Mouse (Mus musculus) forebrain, embryonic 12.5 days (tissue): ENCODE results near the gene Acot5. TPM values are rescaled to one million over a fixed set of nuclear protein-coding genes. Genes with fewer than 3 reads are reported as not detected.

ENCODE experiments used
- ATAC-seq: fragments of 200-750 bp; cut with Nextera tagmentation; 2 replicates; pipeline ENCODE4 v1.8.0; 2017; ENCODE audit warnings: moderate TSS enrichment; ENCODE audit not compliant: low FRiP score
- H3K27ac ChIP-seq: fragments of 300-500 bp; sonication (generic); 2 replicates; pipeline ENCODE4 v1.5.1; 2016; ENCODE audit warnings: mild to moderate bottlenecking
- H3K27me3 ChIP-seq: fragments of 300-500 bp; sonication (generic); 2 replicates; pipeline ENCODE4 v1.6.1; 2016; ENCODE audit warnings: mild to moderate bottlenecking
- H3K36me3 ChIP-seq: fragments of 300-500 bp; sonication (generic); replicated peaks from 2 replicates; pipeline ENCODE4 v1.6.1; 2016; ENCODE audit warnings: mild to moderate bottlenecking
- H3K4me1 ChIP-seq: fragments of 300-500 bp; sonication (generic); 2 replicates; pipeline ENCODE4 v1.6.1; 2016
- H3K4me2 ChIP-seq: fragments of 300-500 bp; sonication (generic); 2 replicates; pipeline ENCODE4 v1.6.1; 2016; ENCODE audit warnings: mild to moderate bottlenecking, moderate library complexity
- H3K4me3 ChIP-seq: fragments of 300-500 bp; sonication (generic); replicated peaks from 2 replicates; pipeline ENCODE4 v1.5.1; 2016; ENCODE audit warnings: mild to moderate bottlenecking
- H3K9ac ChIP-seq: fragments of 300-500 bp; sonication (generic); 2 replicates; pipeline ENCODE4 v1.6.1; 2016; ENCODE audit warnings: mild to moderate bottlenecking
- H3K9me3 ChIP-seq: fragments of 300-500 bp; sonication (generic); 2 replicates; pipeline ENCODE4 v1.6.1; 2016
- WGBS: fragments of 180-500 bp; shearing (Covaris S2); methylation state at CpG from one replicate; pipeline ENCODE4 v1.1.7; 2016; 5-methylcytosine and 5-hydroxymethylcytosine counted together
- polyA plus RNA-seq: library from polyadenylated mRNA; unstranded; fragments of >200 nt; fragmentation: Nextera tagmentation; extraction: Ambion mirVana; gene quantifications from 2 replicates; pipeline ENCODE4 v1.2.1, GENCODE M21; 2016

Gene Acot5
- polyA plus RNA-seq, 1 experiment from 2014 or later, result not detected

- Histone ChIP-seq H3K27me3 (no peaks in the 10 kb centered on the region), H3K27ac (no peak overlapping the region), H3K4me2 (peak overlapping the region; percentile 79), H3K36me3 (no peaks in the 10 kb centered on the region), H3K9me3 (no peaks in the 10 kb centered on the region), H3K9ac (no peak overlapping the region), H3K4me1 (no peaks in the 10 kb centered on the region), H3K4me3 (peak overlapping the region; percentile 54)
- WGBS, result 58% methylated on average over 2 of the region's 2 CpGs
- no peak for ATAC-seq
Observed at GRCm38 (mm10) chr12:84101493-84101845, 32.3 kb downstream of the Acot5 start.

GRCm38 (mm10) chr12:84107012-84107411 is 37.9 kb downstream of the Acot5 start:
- 89% methylated on average over 3 of the region's 3 CpGs for WGBS
- Histone ChIP-seq H3K27ac (no peak overlapping the region), H3K4me3 (no peak overlapping the region), H3K9ac (no peak overlapping the region), H3K36me3 (no peaks in the 10 kb centered on the region), H3K4me1 (no peaks in the 10 kb centered on the region), H3K9me3 (no peaks in the 10 kb centered on the region), H3K27me3 (no peaks in the 10 kb centered on the region), H3K4me2 (no peak overlapping the region)
- no peak for ATAC-seq

GRCm38 (mm10) chr12:84107692-84108091 is 38.6 kb downstream of the Acot5 start:
- no peaks in the 10 kb centered on the region for H3K27me3 ChIP-seq
- H3K36me3 ChIP-seq, result no peaks in the 10 kb centered on the region
- H3K9ac ChIP-seq, result no peak overlapping the region
- 74% methylated on average over 1 of the region's 1 CpGs for WGBS
- ATAC-seq, result no peak
- H3K4me2 ChIP-seq, result no peak overlapping the region
- no peaks in the 10 kb centered on the region for H3K4me1 ChIP-seq
- no peaks in the 10 kb centered on the region for H3K9me3 ChIP-seq
- no peak overlapping the region for H3K4me3 ChIP-seq
- no peak overlapping the region for H3K27ac ChIP-seq

GRCm38 (mm10) chr12:84109924-84110323 is 40.8 kb downstream of the Acot5 start:
- no peak overlapping the region for H3K27ac ChIP-seq
- no peak overlapping the region for H3K9ac ChIP-seq
- H3K4me1 ChIP-seq, result peaks cover 4% of the 10 kb centered on the region
- ATAC-seq, result no peak
- no peaks in the 10 kb centered on the region for H3K9me3 ChIP-seq
- no peak overlapping the region for H3K4me2 ChIP-seq
- no peaks in the 10 kb centered on the region for H3K27me3 ChIP-seq
- no peak overlapping the region for H3K4me3 ChIP-seq
- no peaks in the 10 kb centered on the region for H3K36me3 ChIP-seq
- 74% methylated on average over 1 of the region's 1 CpGs for WGBS

- Histone ChIP-seq H3K4me3 (no peak overlapping the region), H3K27ac (no peak overlapping the region), H3K4me1 (peaks cover 10% of the 10 kb centered on the region), H3K4me2 (no peak overlapping the region), H3K36me3 (no peaks in the 10 kb centered on the region), H3K27me3 (no peaks in the 10 kb centered on the region), H3K9ac (no peak overlapping the region), H3K9me3 (no peaks in the 10 kb centered on the region)
- ATAC-seq, result no peak
- WGBS, result 96% methylated on average over 4 of the region's 4 CpGs
Observed at GRCm38 (mm10) chr12:84110814-84111213, 41.7 kb downstream of the Acot5 start.

- peaks cover 10% of the 10 kb centered on the region for H3K4me1 ChIP-seq
- no peaks in the 10 kb centered on the region for H3K27me3 ChIP-seq
- ATAC-seq, result no peak
- no peak overlapping the region for H3K27ac ChIP-seq
- no peaks in the 10 kb centered on the region for H3K36me3 ChIP-seq
- peak overlapping the region; percentile 78 for H3K4me3 ChIP-seq
- WGBS, result 54% methylated on average over 6 of the region's 6 CpGs
- H3K4me2 ChIP-seq, result peak overlapping the region; percentile 76
- H3K9me3 ChIP-seq, result no peaks in the 10 kb centered on the region
- H3K9ac ChIP-seq, result 0 out of 2 replicates have a peak overlapping the region, but pooled peaks have one; percentile 85
Observed at GRCm38 (mm10) chr12:84113676-84114075, 44.6 kb downstream of the Acot5 start.

- 3% methylated on average over 30 of the region's 35 CpGs for WGBS
- Histone ChIP-seq H3K36me3 (no peaks in the 10 kb centered on the region), H3K4me2 (peak within 1 kb of the TSS; percentile 76), H3K27me3 (no peaks in the 10 kb centered on the region), H3K9me3 (no peaks in the 10 kb centered on the region), H3K9ac (peak within 1 kb of the TSS; percentile 85), H3K27ac (peak within 1 kb of the TSS; percentile 70), H3K4me1 (peaks cover 10% of the 10 kb centered on the region), H3K4me3 (peak within 1 kb of the TSS; percentile 78)
- peak; percentile 96 for ATAC-seq
Observed at GRCm38 (mm10) chr12:84114153-84114994, 45.2 kb downstream of the Acot5 start, which contains the start of gene Dnal1. Gene Dnal1, plus strand, starts transcription at chr12:84114366.

- 94% methylated on average over 5 of the region's 5 CpGs for WGBS
Observed at GRCm38 (mm10) chr12:84119584-84119983, 50.5 kb downstream of the Acot5 start.

More at GRCm38 (mm10) chr12:84119584-84119983, 50.5 kb downstream of the Acot5 start:
- no peaks in the 10 kb centered on the region for H3K36me3 ChIP-seq
- no peak overlapping the region for H3K9ac ChIP-seq
- no peak overlapping the region for H3K4me2 ChIP-seq
- H3K4me1 ChIP-seq, result peaks cover 9% of the 10 kb centered on the region
- H3K27me3 ChIP-seq, result no peaks in the 10 kb centered on the region
- H3K4me3 ChIP-seq, result no peak overlapping the region
- H3K27ac ChIP-seq, result no peak overlapping the region
- no peak for ATAC-seq
- H3K9me3 ChIP-seq, result no peaks in the 10 kb centered on the region

Other genes with a start within 250 kb of the Acot5 start
- 33.2 and 33.4 TPM in 2 replicates for gene Numb, start 147.4 kb upstream of the Acot5 start, polyA plus RNA-seq
- gene Riox1, start 118.7 kb upstream of the Acot5 start, polyA plus RNA-seq, result 16.9 and 18.5 TPM in 2 replicates
- not detected in 2 replicates for gene Heatr4, start 84.5 kb upstream of the Acot5 start, polyA plus RNA-seq
- 10.3 and 11.7 TPM in 2 replicates for gene Acot2, start 81.5 kb upstream of the Acot5 start, polyA plus RNA-seq
- gene Acot1, start 59.8 kb upstream of the Acot5 start, polyA plus RNA-seq, result 41.0 and 45.4 TPM in 2 replicates
- gene Acot4, start 30.9 kb upstream of the Acot5 start, polyA plus RNA-seq, result 0.15 and 0.33 TPM in 2 replicates
- not detected in 2 replicates for gene Gm49366, start 30.4 kb upstream of the Acot5 start, polyA plus RNA-seq
- 0.32 and 0.33 TPM in 2 replicates for gene Acot3, start 17.2 kb upstream of the Acot5 start, polyA plus RNA-seq
- 0.97 and 1.0 TPM in 2 replicates for gene Acot6, start 31.3 kb downstream of the Acot5 start, polyA plus RNA-seq
- 6.8 and 7.8 TPM in 2 replicates for gene Dnal1, start 45.0 kb downstream of the Acot5 start, polyA plus RNA-seq
- gene Pnma1, start 79.2 kb downstream of the Acot5 start, polyA plus RNA-seq, result 2.8 and 3.4 TPM in 2 replicates
- 6.8 and 7.8 TPM in 2 replicates for gene Elmsan1, start 149.6 kb downstream of the Acot5 start, polyA plus RNA-seq
- gene Ptgr2, start 215.9 kb downstream of the Acot5 start, polyA plus RNA-seq, result 15.3 and 16.4 TPM in 2 replicates
- 114 and 117 TPM in 2 replicates for gene Zfp410, start 247.5 kb downstream of the Acot5 start, polyA plus RNA-seq